Mouse (Mus musculus): ENCODE measurements around the gene Tmem127.

DNA sequence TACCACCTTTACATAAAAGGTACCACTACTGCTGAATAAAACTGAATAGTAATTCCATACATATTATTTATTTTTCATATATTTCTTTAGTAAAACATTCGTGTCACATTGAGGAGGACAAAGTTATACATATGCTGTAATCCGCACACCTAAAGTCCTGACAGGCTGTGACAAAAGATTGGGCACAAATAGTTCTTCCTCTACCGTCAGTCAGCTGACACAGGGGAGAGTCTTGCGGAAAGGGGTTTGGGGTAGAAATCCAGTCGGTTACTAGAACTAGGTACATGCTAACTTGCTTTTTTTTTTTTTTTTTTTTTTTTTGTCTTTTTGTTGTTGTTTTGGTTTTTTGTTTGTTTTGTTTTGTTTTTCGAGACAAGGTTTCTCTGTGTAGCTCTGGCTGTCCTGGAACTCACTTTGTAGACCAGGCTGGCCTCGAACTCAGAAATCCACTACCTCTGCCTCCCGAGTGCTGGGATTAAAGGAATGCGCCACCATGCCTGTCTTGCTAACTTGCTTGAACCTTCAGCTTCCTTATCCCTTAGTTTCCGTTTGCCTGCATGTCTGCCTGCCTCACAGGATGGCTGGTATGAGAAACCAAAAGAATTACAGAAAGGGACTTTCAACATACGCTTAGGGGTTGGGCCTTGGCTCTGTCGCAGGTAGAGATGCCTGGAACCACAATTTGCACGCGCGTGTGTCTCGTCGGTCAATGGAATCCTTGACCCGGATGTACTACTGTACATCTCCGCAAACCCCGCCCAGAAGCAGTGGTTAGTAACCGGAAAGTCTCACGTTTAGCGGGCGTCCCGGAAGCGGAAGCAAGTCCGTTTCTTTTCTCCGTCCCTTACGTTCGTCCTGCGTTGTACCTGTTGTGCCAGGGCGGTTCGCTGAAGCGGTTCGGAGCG, 39.9 kb upstream of the Tmem127 start, which contains the start of the genes 1810024B03Rik and Snrnp200:
- no peak for TF ChIP-seq CTCF (conservative IDR thresholded peaks at IDR 0.05; ENCODE audit: low read length)
- no peak for TF ChIP-seq POU5F1 (IDR thresholded peaks at IDR 0.05; ENCODE audit: borderline replicate concordance, low read length)
- TF ChIP-seq NANOG (IDR thresholded peaks at IDR 0.05; ENCODE audit: borderline replicate concordance, low read length) = no peak
